Mouse (Mus musculus) lung, postnatal 0 days (tissue): Measurements from ENCODE around the gene Bax.

Experiments used
- CTCF ChIP-seq: IDR thresholded peaks from 2 replicates; pipeline ENCODE4 v1.5.1; 2016; ENCODE audit warnings: antibody characterized with exemption, mild to moderate bottlenecking
- EP300 ChIP-seq: IDR thresholded peaks from 2 replicates; pipeline ENCODE4 v1.6.1; 2016; ENCODE audit warnings: antibody characterized with exemption, mild to moderate bottlenecking, control low read depth

- TF ChIP-seq CTCF, result no peak
- no peak for TF ChIP-seq EP300
Observed at GRCm38 (mm10) chr7:45421194-45421593, 45.5 kb downstream of the Bax start.
